Comparison of ENCODE assay signal across 8 mouse cellular contexts in the genomic region with DNA sequence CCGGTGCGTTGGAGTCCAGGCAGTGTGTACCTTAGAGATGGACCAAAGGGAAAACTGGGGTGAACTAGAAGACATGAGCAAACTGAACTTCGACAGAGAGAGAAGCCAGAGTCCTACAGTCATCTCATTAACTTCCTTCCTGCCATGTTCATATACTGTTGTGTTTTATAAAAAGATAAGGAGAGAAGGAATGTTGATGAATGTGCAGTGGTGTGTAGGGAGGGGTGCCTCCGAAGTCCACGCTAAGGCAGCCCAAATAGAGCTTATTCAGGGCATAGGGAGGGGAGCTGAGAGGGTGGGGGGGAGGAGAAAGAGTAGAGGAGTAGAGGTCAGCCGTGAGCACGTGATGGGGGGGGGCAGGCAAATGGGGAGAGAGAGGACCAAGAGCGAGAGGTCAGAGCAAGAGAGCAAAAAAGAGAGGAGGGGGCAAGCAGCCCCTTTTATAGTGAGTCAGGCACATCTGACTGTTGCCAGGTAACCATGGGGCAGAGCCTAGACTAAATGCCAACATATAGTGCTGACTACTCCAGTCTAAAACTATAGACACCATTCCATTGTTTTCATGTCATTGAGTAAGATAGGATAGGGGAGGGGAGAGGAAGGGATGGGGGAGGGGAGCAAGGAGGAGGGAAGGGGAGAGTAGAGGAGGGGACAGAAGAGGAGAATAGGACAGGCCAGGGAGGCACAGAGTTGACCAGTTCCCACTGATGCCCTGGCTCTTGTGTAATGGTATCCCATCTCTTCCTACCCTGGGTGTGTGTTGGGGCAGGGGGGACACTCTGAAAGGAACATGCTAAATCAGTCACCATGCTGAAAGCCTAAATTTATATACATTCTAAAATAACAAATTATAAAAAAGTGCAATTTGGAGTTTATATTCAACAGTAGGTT.
A peak's percentile ranks its signal among the peaks of the same experiment; 100 is the strongest.
DNase-seq lines count a peak whose midpoint lies in the region; ATAC-seq and TF ChIP-seq lines count a peak whose summit lies in the region.
"Had no signal": no experiment of that assay in that cellular context is flagged by ENCODE, and none has a peak within 500 bp of the region (broad histone marks: within the 10 kb centered on the region; RNA-seq: fewer than 3 reads in every experiment).

No protein-coding gene starts in this region.

- H3K9me3 ChIP-seq in kidney, embryonic 14.5 days (ENCODE audit: control insufficient read depth, low read length) = no peaks in the 10 kb centered on the region
- no peaks in the 10 kb centered on the region for H3K9me3 ChIP-seq in neural tube, embryonic 13.5 days
- H3K9me3 ChIP-seq in hindbrain, embryonic 13.5 days = no peaks in the 10 kb centered on the region

- H3K4me2 ChIP-seq in kidney, embryonic 14.5 days (replicated peaks; ENCODE audit: low read depth, low read length) = no peak overlapping the region
- no peak overlapping the region for H3K4me2 ChIP-seq in neural tube, embryonic 13.5 days
- no peak overlapping the region for H3K4me2 ChIP-seq in hindbrain, embryonic 13.5 days

- DNase-seq in kidney, adult 2 months = no peak
- no peak for DNase-seq in neural tube, embryonic 10.5 days (ENCODE audit: extremely low spot score, low spot score)
- DNase-seq in thymus, postnatal 25 days = no peak
- no peak for DNase-seq in spleen, postnatal 4 days (ENCODE audit: low spot score in 2 of 2)
- DNase-seq: right cerebral cortex, postnatal 25 days had no signal

- H3K27me3 ChIP-seq in kidney, embryonic 14.5 days (ENCODE audit: control insufficient read depth, insufficient read depth, low read length) = no peaks in the 10 kb centered on the region
- H3K27me3 ChIP-seq in kidney, adult 2 months (replicated peaks; ENCODE audit: control insufficient read depth, insufficient read depth, low read length) = no peaks in the 10 kb centered on the region
- H3K27me3 ChIP-seq in neural tube, embryonic 13.5 days = no peaks in the 10 kb centered on the region
- no peaks in the 10 kb centered on the region for H3K27me3 ChIP-seq in hindbrain, embryonic 13.5 days

- TF ChIP-seq POLR2A in kidney, adult 2 months (IDR thresholded peaks at IDR 0.05; ENCODE audit: low read depth, low read length) = no peak

- H3K4me1 ChIP-seq in kidney, embryonic 14.5 days (ENCODE audit: control insufficient read depth, insufficient read depth, low read length) = no peaks in the 10 kb centered on the region
- H3K4me1 ChIP-seq in kidney, adult 2 months (ENCODE audit: control insufficient read depth, insufficient read depth, low read length) = no peaks in the 10 kb centered on the region
- H3K4me1 ChIP-seq in neural tube, embryonic 13.5 days (replicated peaks) = peaks cover 12% of the 10 kb centered on the region
- peaks cover 17% of the 10 kb centered on the region; the same call in 1 of the 2 replicates for H3K4me1 ChIP-seq in hindbrain, embryonic 13.5 days (replicated peaks)

- WGBS in kidney, embryonic 14.5 days = 63% methylated on average over 8 of the region's 8 CpGs
- WGBS in kidney, adult 2 months = 63% methylated on average over 8 of the region's 8 CpGs
- 60% methylated on average over 8 of the region's 8 CpGs for WGBS in neural tube, embryonic 13.5 days
- 53% methylated on average over 8 of the region's 8 CpGs for WGBS in hindbrain, embryonic 13.5 days

- peak; percentile 58; the same call in 1 of the 2 replicates for ATAC-seq in kidney, embryonic 14.5 days (ENCODE audit: low FRiP score, low TSS enrichment)
- ATAC-seq in neural tube, embryonic 13.5 days (ENCODE audit: low read depth) = peak; percentile 53; the same call in 1 of the 2 replicates
- no peak for ATAC-seq in hindbrain, embryonic 13.5 days (ENCODE audit: low FRiP score)

- no peaks in the 10 kb centered on the region for H3K36me3 ChIP-seq in kidney, embryonic 14.5 days (ENCODE audit: control insufficient read depth, insufficient read depth, low read length)
- H3K36me3 ChIP-seq in kidney, adult 2 months (ENCODE audit: control insufficient read depth, insufficient read depth, low read length) = no peaks in the 10 kb centered on the region
- H3K36me3 ChIP-seq in neural tube, embryonic 13.5 days = no peaks in the 10 kb centered on the region
- H3K36me3 ChIP-seq in hindbrain, embryonic 13.5 days = no peaks in the 10 kb centered on the region

- no peak overlapping the region for H3K4me3 ChIP-seq in kidney, embryonic 14.5 days (ENCODE audit: low read length)
- H3K4me3 ChIP-seq in kidney, adult 2 months (ENCODE audit: insufficient read depth, low read depth, low read length) = no peak overlapping the region
- no peak overlapping the region for H3K4me3 ChIP-seq in neural tube, embryonic 13.5 days
- H3K4me3 ChIP-seq in hindbrain, embryonic 13.5 days = no peak overlapping the region

- peak overlapping the region; percentile 3; the same call in 1 of the 2 replicates for H3K27ac ChIP-seq in kidney, embryonic 14.5 days (ENCODE audit: low read depth, low read length)
- no peak overlapping the region for H3K27ac ChIP-seq in kidney, adult 2 months (ENCODE audit: insufficient read depth, low read depth, low read length)
- H3K27ac ChIP-seq in neural tube, embryonic 13.5 days (replicated peaks) = no peak overlapping the region
- H3K27ac ChIP-seq in hindbrain, embryonic 13.5 days = peak overlapping the region; percentile 68; the same call in 1 of the 2 replicates

- H3K9ac ChIP-seq in kidney, embryonic 14.5 days (ENCODE audit: low read depth, low read length) = no peak overlapping the region
- no peak overlapping the region for H3K9ac ChIP-seq in neural tube, embryonic 13.5 days
- H3K9ac ChIP-seq in hindbrain, embryonic 13.5 days = no peak overlapping the region

- no peak for TF ChIP-seq CTCF in kidney, adult 2 months (conservative IDR thresholded peaks at IDR 0.05; ENCODE audit: insufficient read depth, insufficient read length, low read depth, low read length)

Comparison
In these comparisons a context has a peak if more than half of its experiments do, and no peak if none do; other contexts are left out.
1. H3K27ac ChIP-seq: peak in kidney, embryonic 14.5 days (single experiment) and hindbrain, embryonic 13.5 days (single experiment); none in kidney, adult 2 months (single experiment) and neural tube, embryonic 13.5 days (single experiment).